Mouse (Mus musculus) spleen, adult 18-20 months (tissue): ENCODE data around the gene Pygm.

ENCODE experiments used
- DNase-seq, 2 experiments: peaks; one replicate each; pipeline ENCODE4 v3.0.0; 2022; ENCODE audit warnings: mixed read lengths in 2 of 2

Gene Pygm

DNA sequence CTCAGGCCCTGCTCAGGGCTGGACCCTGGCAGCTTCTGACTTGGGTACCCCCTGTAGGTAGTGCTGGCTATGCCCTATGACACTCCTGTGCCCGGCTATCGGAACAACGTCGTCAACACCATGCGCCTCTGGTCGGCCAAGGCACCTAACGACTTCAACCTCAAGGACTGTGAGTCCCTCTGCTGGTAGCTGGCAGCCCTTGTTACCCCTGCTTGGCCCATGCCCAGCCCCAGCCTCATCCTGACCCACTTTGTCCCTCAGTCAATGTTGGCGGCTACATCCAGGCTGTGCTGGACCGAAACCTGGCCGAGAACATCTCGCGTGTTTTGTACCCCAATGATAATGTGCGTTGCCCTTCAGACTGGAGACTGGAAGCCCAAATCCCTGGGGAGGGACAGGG is 3.8 kb downstream of the Pygm start:
- no peak for DNase-seq

DNA sequence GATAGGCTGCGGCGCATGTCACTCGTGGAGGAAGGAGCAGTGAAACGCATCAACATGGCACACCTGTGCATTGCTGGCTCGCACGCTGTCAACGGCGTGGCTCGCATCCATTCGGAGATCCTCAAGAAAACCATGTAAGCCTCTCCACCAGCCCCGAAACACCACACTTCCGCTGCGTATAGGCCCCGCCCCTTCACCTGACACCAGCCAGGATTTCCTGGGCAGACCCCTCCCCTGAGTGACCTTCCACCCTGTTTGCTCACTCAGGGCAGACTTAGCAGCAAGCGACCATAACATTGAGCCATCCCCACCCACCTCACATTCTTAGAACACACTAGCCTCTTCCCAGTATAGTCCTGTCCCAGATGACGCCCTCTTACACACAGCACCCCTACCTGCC is 5.6 kb downstream of the Pygm start:
- DNase-seq, result peak; percentile 54 to 60

DNA sequence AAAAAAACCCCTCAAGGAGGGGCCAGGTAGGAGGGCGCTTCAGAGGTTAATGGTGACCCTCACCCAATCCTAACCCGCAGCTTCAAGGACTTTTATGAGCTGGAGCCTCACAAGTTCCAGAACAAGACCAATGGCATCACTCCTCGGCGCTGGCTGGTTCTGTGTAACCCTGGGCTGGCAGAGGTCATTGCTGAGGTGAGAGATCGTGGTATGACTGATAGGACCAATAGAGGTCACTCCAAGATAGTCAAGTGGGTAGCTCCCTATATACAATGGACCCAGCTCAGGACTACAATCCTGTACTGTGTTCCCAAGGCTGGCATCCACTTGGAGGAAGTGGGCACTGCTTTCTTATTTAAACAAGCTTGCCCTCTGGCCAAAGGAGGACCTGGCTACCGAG is 6.1 kb downstream of the Pygm start:
- no peak for DNase-seq

DNA sequence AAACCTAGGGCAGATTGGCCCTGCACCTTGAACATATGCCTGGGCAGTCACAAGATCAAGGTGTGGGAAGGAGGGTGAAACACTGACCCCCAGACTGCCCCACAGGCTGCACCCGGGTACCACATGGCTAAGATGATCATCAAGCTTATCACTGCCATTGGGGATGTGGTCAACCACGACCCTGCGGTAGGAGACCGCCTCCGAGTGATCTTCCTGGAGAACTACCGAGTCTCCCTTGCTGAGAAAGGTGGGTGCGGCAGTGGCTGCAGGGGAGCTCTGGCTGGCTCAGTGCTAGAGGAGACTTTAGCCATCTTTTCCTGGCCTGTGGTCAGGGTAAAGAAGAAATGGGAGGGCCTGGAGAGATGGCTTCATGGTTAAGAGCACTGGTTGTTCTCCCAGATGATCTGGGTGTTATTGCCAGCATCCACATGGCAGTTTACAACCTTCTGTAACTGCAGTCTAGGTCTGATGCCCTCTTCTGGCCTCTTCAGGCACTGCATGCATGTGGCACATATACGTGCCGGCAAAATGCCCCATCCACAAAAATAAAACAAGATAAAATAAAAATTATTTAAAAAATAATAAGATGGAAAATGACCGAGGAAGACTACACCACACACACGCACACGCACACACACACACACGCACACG is 8.7 kb downstream of the Pygm start:
- DNase-seq, result no peak

DNA sequence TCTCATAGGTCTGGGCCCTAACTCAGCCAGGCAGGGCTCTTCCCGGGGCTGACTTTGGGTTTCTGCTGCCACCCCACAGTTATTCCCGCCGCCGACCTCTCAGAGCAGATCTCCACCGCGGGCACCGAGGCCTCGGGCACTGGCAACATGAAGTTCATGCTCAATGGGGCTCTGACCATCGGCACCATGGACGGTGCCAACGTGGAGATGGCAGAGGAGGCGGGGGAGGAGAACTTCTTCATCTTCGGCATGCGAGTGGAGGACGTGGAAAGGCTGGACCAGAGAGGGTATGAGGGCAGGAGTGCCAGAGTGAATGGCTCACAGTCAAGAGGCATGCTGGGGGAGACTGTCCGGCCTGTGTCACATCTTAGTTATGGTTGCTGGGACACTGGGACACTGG is 9.4 kb downstream of the Pygm start:
- no peak for DNase-seq

DNA sequence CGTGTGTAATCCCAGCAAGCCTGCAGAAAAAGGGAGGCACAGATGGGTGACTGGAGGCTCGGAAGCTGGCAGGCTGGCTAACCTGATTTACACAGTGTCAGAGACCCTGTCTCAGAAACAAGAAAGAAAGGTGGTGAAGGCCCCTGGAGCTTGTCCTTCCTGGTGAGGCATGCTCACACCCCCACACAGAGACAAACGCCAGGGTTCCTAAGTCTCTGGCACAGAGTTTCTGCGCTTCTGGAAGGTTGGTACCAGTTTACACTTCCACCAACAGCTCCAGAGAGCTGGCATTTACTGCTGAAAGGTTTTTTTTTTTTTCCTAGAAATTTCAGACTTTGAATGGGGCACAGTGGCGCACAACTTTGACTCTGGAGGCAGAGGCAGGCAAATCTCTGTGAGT is 12.0 kb downstream of the Pygm start:
- no peak for DNase-seq

DNA sequence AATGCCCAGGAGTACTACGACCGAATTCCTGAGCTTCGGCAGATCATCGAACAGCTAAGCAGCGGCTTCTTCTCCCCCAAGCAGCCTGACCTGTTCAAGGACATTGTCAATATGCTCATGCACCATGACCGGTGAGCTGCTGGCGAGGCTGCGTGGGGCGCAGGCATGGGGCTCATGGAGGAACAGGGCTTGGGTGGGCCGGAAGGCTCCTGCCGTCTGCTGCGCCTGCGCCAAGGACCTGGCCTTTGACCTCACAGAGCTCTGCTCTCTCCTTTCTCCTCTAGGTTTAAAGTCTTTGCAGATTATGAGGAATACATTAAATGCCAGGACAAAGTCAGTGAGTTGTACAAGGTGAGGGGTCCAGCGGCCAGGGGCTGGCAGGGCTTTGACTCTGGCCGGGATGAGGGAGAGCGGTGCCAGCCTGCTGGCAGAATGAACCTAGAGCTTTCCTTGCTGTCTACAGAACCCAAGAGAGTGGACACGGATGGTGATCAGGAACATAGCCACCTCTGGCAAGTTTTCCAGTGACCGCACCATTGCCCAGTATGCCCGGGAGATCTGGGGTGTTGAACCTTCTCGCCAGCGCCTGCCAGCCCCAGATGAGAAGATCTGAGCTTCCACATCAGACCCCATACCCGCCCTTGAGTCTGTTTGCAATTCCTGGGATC is 13.5 kb downstream of the Pygm start:
- no peak for DNase-seq

DNA sequence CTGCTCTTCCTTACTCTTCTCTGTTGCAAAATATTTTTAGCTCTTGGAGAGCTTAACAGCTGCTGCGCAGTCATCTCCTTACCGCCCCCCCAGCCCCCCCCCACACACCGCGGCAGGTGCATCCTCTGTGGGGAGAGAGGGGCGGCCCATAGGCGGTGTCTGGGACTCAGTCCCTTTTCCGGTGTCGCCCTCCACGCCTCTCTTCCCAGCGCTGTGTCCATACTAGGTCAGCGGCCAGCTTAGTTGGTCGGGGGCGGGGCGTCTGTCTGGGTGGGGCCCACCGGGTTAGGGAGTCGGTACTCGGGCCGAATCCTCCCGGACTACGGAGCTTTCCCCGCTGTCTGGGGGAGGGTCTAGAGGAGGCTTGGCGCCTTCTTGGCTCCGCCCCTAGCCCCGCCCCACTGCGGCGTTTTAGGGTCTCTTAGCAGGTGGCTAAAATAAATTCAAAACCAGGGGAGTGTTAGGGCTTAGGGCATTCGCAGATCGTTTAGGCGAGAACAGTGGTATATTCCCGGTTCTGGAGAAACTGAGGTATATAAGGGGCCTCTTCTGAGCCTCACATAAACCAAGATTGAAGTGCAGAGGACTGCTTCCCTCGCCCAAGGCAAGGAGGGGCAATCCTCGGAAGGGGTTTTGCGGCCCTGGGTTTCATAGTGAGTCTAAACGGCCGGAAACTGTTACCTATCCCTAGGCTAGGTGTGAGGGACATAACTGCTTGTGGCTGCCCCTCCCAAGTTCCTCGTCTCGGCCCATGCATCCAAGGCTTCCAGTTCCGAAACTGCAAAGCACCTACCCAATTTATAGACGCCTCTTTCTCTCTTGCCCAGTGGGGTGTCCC is 14.5 kb downstream of the Pygm start:
- DNase-seq, result peak; percentile 87 to 90

DNA sequence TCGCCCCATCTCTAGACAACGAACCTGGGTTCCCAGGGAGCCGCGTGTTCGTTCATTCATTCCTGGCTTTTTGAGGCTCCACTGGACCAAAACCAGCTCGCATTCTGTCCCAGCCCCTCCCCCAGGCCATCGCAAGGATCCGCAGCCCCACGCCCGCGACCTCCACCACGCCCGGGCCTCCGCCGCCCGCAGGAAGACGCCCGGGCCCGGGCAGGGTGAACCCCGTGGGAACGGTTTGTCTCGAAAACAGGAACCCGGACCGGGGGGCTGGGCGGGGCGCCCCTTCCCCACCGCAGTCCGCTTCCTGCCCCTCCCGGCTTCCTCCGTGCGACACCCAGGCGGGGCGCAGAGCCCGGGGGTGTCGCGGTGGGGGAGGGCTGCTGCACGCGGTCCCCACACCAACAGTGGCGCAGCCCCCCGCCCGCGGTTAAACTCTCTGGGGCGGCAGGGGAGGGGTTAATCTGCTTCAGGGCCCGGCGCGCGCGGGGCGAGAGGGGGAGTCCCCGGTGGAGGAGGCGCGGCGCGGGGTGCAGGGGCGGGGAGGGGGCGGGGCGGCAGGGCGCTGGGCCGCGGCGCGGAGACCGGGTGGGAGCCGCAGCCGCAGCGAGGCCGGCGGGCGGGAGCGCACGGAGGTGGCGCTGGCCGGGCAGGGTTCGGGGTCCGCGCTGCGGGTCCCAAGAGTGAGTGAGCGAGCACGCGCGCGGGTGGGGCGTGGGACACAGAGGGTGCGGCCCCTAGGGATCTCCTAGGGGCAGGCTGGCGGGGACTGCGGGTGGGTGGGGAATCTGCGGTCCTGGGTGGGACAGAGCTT is 15.3 kb downstream of the Pygm start, which contains the start of gene Rasgrp2:
Gene Rasgrp2 (plus strand): TSS at position 56 of the 811 bp plus-strand sequence.
- peak; percentile 92 to 96 for DNase-seq

DNA sequence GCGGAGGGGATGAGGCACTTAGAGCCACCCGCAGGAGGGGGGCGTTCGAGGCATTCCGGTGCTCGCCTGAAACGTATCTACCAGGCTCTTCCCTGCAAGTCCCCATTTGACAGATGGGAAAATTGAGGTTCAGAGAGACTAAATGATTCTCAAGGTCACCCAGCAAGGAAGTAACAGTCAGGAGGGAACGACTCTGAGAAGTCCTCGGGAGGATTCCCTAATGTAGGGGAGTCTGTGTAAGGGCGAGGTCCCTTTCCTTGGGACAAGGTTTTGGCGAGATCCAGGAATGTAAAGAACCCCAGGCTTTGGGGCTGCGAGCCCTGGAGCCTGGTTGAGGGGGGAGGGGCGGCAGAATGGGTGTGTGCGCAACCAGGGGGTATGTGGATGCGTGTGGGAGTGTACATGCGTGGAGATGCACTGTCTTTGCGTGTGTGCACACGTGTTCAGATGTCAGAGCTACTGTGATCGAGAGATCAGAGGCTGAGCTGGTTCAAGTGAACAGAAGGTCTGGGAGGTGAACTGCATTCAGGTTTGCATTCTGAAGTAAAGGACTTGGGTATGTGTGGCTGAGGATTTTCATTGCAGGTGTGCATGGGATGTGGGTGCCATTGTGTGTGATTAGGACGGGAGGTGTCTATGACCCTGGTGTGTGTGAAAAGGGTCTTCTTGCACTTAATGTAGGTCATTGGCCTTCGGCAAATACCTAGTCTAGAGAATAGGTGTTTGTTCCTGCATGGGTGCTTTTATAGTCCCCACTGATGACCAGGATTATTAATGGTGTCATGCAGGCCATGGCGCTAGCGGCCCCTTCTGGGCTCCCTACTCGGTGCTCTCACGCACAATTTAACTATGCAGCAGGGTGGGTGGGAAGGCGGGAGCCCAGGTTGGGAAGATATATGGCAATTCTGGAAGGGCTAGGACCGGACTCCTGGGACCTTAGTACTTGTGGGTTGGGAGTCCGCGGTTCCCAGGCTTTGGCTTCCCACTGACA is 16.2 kb downstream of the Pygm start:
- peak; percentile 41 to 54 for DNase-seq

DNA sequence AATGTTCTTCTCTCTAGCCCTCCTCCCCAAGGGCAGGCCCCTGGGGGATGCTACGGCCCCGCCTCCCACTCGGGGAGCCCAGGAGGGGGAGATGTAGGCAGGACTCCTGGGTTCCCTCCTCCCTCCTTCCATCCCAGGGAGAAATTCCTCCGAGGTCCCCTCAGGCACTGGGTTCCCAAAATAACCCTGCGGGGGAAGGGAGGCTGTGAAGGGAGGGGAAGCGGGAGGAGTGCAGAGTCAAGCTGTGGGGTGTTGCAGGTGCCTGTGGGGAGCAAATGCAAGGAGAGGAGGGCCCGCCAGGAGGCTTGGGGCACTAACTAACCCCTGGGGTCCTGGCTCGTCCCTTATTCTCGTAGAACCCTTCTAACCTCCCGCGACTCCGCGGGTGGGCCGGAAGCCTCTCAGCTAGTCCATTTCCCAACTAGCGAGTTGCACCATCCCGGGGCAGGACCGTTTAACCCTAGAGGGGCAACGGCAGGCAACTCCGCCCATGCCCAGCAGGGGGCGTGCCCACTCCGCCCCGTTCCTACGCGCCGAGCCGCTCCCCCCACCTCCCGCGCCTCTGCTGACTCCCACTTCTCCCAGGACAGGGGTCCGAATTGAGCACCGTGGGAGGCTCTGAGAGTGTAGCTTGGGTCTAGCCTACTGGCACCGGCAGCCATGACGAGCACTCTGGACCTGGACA is 17.1 kb downstream of the Pygm start:
- peak; percentile 76 to 91 for DNase-seq

DNA sequence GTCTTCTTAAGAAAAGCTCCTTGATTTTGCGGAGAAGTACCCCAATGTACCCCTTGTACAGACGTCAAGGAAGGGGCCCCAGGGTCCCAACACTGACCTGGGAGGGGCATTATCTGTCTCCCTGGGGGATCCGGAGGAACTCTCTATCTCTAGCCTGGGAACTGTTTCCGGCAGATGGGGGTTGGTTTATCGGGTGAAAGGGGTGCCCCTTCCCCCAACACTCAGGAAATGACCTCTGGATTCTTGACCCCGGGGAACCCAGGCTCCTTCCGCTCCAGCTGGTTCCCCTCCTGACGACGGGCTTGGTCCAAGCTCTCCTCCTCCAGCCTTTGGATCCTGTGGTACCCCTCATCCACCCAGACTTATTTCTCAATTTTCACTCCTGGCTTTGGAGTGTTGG is 17.8 kb downstream of the Pygm start:
- DNase-seq, result no peak

DNA sequence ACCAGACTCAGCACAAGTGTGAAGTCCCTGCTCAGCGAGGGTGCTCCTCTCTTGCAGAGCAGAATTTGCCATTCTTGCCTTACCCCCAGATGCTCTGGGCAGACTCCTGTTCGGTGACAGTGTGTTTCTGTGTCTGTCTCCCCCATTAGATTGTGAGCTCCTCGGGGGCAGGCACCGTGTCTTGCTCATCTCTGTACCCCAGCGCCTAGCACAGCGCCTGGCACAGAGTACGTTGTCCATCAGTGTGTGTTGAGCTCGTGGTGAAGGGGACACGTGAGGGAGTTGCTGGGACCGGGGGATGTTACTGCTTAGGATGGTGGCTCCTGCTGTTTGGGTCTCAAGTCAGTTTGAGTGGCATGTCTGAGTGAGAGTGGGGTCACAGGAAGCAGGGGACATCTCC is 19.7 kb downstream of the Pygm start:
- no peak for DNase-seq

DNA sequence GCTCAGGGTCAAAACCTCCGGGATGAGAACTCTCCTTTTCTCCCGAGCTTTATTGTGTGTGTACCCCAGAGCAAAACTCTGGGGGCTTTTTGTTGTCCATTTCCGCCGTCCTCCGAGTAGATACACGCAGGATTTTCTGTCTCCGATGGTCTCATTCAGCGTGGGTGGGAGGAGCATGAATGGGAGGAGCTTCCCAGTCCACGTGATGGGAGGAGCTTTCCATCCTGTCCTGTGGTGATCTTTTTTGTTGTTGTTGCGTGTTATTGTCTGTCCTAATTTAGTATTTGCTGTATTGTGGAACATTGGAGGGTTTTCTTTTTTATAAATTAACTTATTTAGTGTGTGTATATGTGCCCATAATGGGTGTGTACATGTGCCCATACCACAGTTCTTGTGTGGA is 21.2 kb downstream of the Pygm start:
- no peak for DNase-seq

DNA sequence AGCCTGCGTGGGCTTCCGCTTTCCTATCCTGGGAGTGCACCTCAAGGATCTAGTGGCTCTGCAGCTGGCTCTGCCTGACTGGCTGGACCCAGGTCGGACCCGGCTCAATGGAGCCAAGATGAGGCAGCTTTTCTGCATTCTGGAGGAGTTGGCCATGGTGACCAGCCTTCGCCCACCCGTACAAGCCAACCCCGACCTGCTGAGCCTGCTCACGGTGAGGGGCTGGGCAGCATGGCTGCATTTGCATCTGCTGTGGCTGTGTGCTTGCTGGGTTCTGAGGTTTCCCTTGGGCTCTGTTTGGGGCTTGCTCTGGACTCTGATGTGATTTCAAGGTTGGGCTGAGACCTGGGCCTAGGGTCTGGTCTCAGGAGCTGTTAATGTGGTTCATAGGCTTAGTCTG is 22.9 kb downstream of the Pygm start:
- no peak for DNase-seq

DNA sequence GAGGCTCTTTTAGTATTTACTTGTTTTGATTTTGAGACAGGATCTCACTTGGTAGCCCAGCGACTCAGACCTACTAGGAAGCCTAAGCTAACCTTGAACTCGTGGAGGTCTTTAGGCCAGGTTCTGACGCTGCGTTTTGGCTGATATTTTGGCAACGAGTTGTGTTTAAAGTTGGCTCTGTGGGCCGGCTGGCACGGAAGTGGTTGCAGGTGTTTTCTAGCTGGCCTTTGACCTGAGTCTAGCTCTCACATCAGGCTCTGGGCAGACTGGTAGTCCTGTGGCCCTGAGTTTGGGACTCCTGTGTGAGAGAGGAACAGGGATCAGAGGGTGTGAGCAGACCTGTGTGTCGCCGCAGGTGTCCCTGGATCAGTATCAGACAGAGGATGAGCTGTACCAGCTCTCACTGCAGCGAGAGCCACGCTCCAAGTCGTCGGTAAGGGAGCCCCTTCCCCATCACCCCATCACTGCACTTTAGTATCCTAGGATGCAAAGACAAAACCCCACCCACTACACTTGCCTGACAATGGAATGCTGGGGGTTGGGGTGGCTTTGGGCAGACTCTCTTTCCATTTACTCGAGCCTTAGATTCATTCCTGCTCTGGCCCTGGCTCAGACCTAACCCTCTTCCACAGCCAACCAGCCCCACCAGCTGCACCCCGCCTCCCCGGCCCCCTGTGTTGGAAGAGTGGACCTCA is 23.8 kb downstream of the Pygm start:
- DNase-seq, result no peak

DNA sequence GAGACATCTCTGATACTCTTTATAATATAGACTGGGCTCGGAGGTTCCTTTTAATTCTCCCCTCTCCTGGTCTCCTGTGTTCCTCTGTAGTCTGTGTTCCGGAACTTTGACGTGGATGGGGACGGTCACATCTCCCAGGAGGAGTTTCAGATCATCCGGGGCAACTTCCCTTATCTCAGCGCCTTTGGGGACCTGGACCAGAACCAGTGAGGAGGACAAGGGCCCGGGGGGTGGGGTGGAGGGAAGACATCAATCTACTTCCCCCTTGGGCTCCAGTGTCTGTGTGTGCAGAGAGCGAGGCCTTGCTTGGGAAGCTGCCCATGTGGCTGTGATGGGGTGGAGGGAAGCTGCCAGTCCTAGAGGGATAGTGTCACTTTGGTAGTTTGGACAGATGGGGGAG is 24.6 kb downstream of the Pygm start:
- no peak for DNase-seq

DNA sequence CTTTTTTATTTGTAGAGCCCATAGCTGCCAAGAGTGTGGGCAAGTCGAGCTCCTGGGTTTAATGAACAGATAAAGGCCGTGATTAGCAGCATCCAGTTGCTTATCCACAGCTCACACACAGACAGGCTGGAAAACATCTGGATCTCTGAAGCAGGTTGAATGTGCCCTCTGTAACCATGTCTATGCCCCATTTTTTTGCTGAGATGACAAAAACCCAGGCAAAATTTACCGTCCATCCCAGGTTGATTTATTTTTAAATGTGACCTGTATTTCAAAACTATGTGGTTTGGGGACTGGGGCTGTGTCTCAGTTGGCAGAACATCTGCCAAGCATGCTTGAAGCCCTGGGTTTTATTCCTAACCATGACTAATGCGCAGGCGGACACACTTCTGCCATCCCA is 25.0 kb downstream of the Pygm start:
- no peak for DNase-seq

DNA sequence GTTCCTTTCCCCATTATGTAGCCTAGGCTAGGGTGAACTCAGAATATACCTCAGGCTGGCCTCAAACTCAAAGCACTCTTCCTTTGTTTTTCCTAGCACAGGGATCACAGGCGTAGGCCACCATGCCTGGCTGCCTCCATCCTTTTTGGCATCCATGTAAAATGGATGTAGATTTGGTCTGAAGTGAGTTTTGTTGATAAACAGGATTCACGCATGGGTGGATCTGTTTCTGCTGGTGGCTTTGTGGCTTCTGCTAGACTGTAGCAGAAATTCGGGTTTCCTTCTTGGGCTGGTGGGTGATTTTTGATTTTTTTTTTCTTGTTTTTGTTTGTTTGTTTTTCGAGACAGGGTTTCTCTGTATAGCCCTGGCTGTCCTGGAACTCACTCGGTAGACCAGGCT is 25.7 kb downstream of the Pygm start:
- DNase-seq, result no peak

DNA sequence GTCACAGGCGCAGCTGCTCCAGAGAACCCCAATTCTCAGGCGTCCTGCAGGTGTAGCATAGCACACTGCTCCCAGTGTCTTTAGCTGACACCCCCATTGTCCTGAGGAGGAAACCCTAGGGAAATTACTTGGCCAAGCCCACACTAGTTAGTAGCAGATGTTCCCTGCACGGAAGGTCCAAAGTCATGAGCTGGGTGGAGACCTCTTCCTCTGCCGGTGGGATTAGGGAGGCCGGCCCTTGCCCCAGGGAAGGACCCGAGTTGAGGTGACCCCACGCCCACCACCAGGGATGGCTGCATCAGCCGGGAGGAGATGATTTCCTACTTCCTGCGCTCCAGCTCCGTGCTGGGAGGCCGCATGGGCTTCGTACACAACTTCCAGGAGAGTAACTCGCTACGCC is 28.6 kb downstream of the Pygm start:
- no peak for DNase-seq

DNA sequence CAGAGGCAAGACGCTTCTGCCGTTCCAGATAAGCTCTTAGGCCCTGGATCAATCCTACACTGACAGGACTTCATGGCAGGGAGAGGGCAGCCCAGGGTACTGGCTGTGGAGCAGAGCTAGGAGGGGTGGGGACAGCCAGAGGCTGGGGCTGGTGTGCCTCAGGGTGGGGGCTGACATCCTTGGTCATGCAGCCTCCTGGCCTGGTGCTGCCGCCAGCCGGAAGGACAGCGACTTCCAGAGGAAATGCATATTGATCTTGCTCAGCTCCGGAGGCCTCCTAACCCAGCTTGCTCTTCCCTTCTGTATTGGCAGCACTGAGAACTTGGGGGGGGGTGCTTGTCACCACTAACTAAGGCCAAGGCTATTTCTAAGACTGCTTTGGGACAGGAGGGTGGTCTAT is 31.3 kb downstream of the Pygm start:
- DNase-seq, result no peak
